Mouse (Mus musculus): ENCODE results near the gene Slc26a5.

- no peak for TF ChIP-seq POLR2A (IDR thresholded peaks at IDR 0.05; ENCODE audit: low read depth, low read length)
- TF ChIP-seq CHD1 (IDR thresholded peaks at IDR 0.05; ENCODE audit: low read depth, low read length), result no peak; the same call in 1 of the 2 replicates
- no peak for TF ChIP-seq KAT2A (IDR thresholded peaks at IDR 0.05; ENCODE audit: insufficient replicate concordance, low read length)
- no peak for TF ChIP-seq EP300 (IDR thresholded peaks at IDR 0.05; ENCODE audit: low read length)
- TF ChIP-seq CTCF (conservative IDR thresholded peaks at IDR 0.05 in 1 of 2, IDR thresholded peaks at IDR 0.05 in 1 of 2; ENCODE audit: low read depth in 2 of 2, low read length in 2 of 2), result no peak
- no peak for TF ChIP-seq MAFK (IDR thresholded peaks at IDR 0.05; ENCODE audit: insufficient replicate concordance, low read length)
- no peak for TF ChIP-seq ETS1 (conservative IDR thresholded peaks at IDR 0.05; ENCODE audit: low read depth, low read length)
These were observed 81.0 kb downstream of the Slc26a5 start for GRCm38 (mm10) chr5:21784161-21785052.
